Mouse (Mus musculus): Measurements from ENCODE around the gene Eed.

The Eed gene

GRCm38 (mm10) chr7:89908899-89909621 lies 71.7 kb downstream of the Eed start:
- DNase-seq (ENCODE audit: low read depth), result no peak

DNA sequence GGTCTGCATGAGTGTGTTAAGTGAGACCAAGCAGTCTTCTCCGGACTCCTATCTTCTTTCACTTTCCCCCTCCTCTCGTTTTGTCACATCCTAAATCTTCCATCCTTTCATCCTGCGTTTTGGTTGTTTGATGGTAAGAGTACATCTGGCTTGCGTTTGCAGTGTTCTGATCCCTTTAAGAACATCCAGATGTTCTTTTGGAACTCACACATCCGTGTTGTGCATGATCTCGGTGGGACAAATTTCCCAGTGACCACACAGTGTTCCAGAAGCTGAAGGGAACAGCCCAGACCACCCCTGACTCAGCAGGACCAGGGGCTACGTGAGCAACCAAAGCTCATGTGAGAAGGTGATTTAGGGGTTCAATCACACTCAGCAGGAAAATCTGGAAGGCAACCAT lies 72.4 kb downstream of the Eed start:
- DNase-seq (ENCODE audit: low read depth), result peak; percentile 43

DNA sequence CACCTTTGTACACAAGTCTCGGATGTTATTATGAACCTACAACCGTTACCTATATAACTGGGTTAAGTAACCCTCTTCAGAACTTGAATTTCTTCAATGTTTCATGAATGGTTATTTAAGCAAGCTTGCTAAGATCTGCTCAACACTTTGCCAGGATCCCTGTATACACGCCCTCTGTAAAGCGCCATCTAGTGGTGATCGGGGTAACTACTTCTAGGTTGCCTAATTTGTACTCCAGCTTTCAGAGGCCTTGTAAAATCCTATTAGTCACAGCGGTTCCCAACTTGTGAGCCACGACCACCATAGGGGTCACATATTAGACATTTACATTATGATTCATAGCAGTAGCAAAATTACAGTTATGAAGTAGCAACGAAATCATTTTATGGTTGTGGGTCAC lies 72.8 kb downstream of the Eed start:
- DNase-seq (ENCODE audit: low read depth), result peak; percentile 93
